Mouse (Mus musculus) brain, embryonic 14.5 days (tissue): ENCODE measurements at regions not wholly inside any gene's neighbourhood (a gene's known extent, or its start where the extent isn't known, plus 50 kb on each side); places are given as distances from the start of the nearest gene placed in this dataset.
A peak's percentile ranks its signal among the peaks of the same experiment; 100 is the strongest.

ENCODE experiments used
- DNase-seq: peaks from one replicate; pipeline ENCODE4 v3.0.0-alpha.2; 2011; ENCODE audit warnings: low read depth
- CTCF ChIP-seq: fragments of 200-500 bp; IDR thresholded peaks from 2 replicates; pipeline ENCODE4 v1.5.1; 2012; ENCODE audit warnings: inconsistent platforms, mild to moderate bottlenecking, moderate library complexity, borderline replicate concordance; ENCODE audit not compliant: insufficient read depth, insufficient read length; ENCODE audit errors: extremely low read depth
- POLR2A ChIP-seq: fragments of 200-500 bp; IDR thresholded peaks from 2 replicates; pipeline ENCODE4 v1.6.1; 2012; ENCODE audit warnings: mild to moderate bottlenecking, inconsistent platforms, borderline replicate concordance; ENCODE audit not compliant: poor library complexity, insufficient read depth, insufficient read length, severe bottlenecking; ENCODE audit errors: extremely low read depth

- DNase-seq = no peak
- TF ChIP-seq POLR2A (no peak), CTCF (peak; percentile 46; the same call in 1 of the 2 replicates)
Measured at GRCm38 (mm10) chr7:37259293-37259692, 514.1 kb downstream of the Zfp536 start.

GRCm38 (mm10) chr7:37262846-37263245, 510.6 kb downstream of the Zfp536 start:
- peak; percentile 71 for DNase-seq
- TF ChIP-seq CTCF = no peak
- no peak for TF ChIP-seq POLR2A

GRCm38 (mm10) chr7:37267404-37267803, 506.0 kb downstream of the Zfp536 start:
- peak; percentile 40; the same call in 1 of the 2 replicates for TF ChIP-seq CTCF
- TF ChIP-seq POLR2A = no peak
- DNase-seq = no peak

GRCm38 (mm10) chr7:37270841-37271240, 502.6 kb downstream of the Zfp536 start:
- TF ChIP-seq POLR2A = no peak
- no peak for TF ChIP-seq CTCF
- DNase-seq = no peak

- peak; percentile 27 for DNase-seq
- TF ChIP-seq POLR2A (no peak), CTCF (no peak)
Measured at GRCm38 (mm10) chr7:37290018-37290417, 483.4 kb downstream of the Zfp536 start.

- DNase-seq = peak; percentile 31
Measured at GRCm38 (mm10) chr7:37290493-37291045, 482.9 kb downstream of the Zfp536 start.

GRCm38 (mm10) chr7:37291726-37292125, 481.7 kb downstream of the Zfp536 start:
- DNase-seq = peak; percentile 30
- no peak for TF ChIP-seq CTCF
- no peak for TF ChIP-seq POLR2A

More at GRCm38 (mm10) chr7:37290493-37291045, 482.9 kb downstream of the Zfp536 start:
- TF ChIP-seq CTCF (no peak), POLR2A (no peak)

GRCm38 (mm10) chr7:37292554-37292953, 480.9 kb downstream of the Zfp536 start:
- DNase-seq = no peak
- no peak for TF ChIP-seq CTCF
- TF ChIP-seq POLR2A = no peak

- DNase-seq = peak; percentile 56
- TF ChIP-seq CTCF (peak; percentile 39; the same call in 1 of the 2 replicates), POLR2A (no peak)
Measured at GRCm38 (mm10) chr7:37298888-37299287, 474.6 kb downstream of the Zfp536 start.

- no peak for DNase-seq
- no peak for TF ChIP-seq POLR2A
- no peak for TF ChIP-seq CTCF
Measured at GRCm38 (mm10) chr7:37305463-37305862, 468.0 kb downstream of the Zfp536 start.

GRCm38 (mm10) chr7:37307191-37307590, 466.2 kb downstream of the Zfp536 start:
- no peak for TF ChIP-seq POLR2A
- TF ChIP-seq CTCF = no peak
- no peak for DNase-seq

- TF ChIP-seq POLR2A = no peak
- TF ChIP-seq CTCF = peak; percentile 32; the same call in 1 of the 2 replicates
- DNase-seq = no peak
Measured at GRCm38 (mm10) chr7:37324653-37325052, 448.8 kb downstream of the Zfp536 start.

- DNase-seq = no peak
- TF ChIP-seq CTCF (no peak), POLR2A (no peak)
Measured at GRCm38 (mm10) chr7:37333451-37333850, 440.0 kb downstream of the Zfp536 start.

GRCm38 (mm10) chr7:37335212-37335611, 438.2 kb downstream of the Zfp536 start:
- DNase-seq = peak; percentile 30
- TF ChIP-seq POLR2A (no peak), CTCF (no peak)
